Mouse (Mus musculus): Measurements from ENCODE around the gene Pde2a. TPM values are rescaled to one million over a fixed set of nuclear protein-coding genes. Genes with fewer than 3 reads are reported as not detected.
A peak's percentile ranks its signal among the peaks of the same experiment; 100 is the strongest.

Pde2a gene
- polyA plus RNA-seq, 1 experiment: 17.6 TPM

DNA sequence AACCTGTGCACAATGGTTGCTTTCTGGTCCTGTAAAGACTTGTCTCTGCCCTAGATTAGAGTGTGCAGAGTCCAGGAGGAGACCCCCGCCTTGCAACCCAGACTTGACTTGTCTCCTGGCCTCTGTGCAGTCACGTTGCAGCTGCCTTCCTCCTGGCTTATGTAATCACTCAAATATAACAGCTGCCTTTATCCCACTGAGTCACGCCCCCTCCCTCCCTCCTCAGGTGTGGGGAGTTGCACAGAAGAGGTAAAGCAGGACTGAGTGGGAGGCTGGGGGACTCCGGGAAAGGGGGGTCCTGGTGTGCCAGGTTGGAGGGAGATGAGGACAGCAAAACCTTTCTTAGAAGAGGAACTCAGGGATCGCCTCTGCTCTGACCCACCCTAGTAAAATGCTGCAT, 5.1 kb upstream of the Pde2a start:
- WGBS: 32% methylated on average over 5 of the region's 5 CpGs
- H3K4me1 ChIP-seq (ENCODE audit: control insufficient read depth, insufficient read depth, insufficient read length, low read length): no peaks in the 10 kb centered on the region; the same call in 1 of the 2 replicates
- no peak overlapping the region for H3K4me3 ChIP-seq (ENCODE audit: low read depth, low read length)
- H3K27me3 ChIP-seq (ENCODE audit: control insufficient read depth, insufficient read depth, low read length): no peaks in the 10 kb centered on the region
- H3K27ac ChIP-seq (ENCODE audit: insufficient read depth, low read depth, low read length): no peak overlapping the region
- TF ChIP-seq POLR2A (IDR thresholded peaks at IDR 0.05; ENCODE audit: low read depth, low read length): no peak
- TF ChIP-seq CTCF (IDR thresholded peaks at IDR 0.05; ENCODE audit: extremely low read depth, insufficient read length, insufficient replicate concordance, low read depth, low read length): no peak
- H3K36me3 ChIP-seq (ENCODE audit: control insufficient read depth, insufficient read depth, low read length): no peaks in the 10 kb centered on the region; the same call in 1 of the 2 replicates

DNA sequence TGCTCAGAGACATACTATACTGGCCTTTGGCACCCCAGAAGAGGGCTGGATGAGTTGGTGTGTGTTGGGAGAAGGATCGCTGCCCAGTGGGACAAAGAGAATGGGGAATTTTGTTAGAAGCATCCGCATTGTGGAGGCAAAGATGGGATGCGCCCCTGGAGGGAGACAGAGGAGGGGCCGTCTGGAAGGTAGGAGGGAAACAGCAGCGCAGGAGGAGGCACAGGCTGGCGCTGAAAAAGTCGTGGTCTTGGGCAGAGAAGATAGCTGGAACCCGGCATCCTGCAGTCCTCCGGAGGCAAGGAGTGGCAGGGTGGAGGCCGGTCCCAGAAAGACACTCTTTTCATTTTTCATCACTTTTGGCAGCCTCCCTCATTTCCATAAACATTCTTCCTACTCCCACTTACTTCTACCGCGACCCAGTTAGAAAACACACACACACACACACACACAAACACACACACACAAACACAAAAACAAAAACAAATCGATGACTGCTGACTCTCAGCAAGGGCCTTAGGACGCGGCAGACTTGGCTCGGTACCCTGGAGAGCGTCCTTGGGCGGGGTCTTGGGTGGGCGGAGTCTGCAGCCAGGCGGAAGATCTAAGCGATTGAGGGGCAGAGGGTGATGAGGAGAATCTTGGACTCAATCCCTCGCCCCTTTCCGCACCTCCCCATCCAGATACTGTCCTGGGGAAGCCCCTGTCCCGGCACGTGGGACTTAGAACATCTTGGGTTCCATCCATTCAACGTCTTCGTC, 2.3 kb upstream of the Pde2a start:
- H3K36me3 ChIP-seq (ENCODE audit: control insufficient read depth, insufficient read depth, low read length): no peaks in the 10 kb centered on the region; the same call in 1 of the 2 replicates
- H3K27me3 ChIP-seq (ENCODE audit: control insufficient read depth, insufficient read depth, low read length): no peaks in the 10 kb centered on the region
- WGBS: 5% methylated on average over 27 of the region's 27 CpGs
- TF ChIP-seq CTCF (IDR thresholded peaks at IDR 0.05; ENCODE audit: extremely low read depth, insufficient read length, insufficient replicate concordance, low read depth, low read length): no peak
- TF ChIP-seq POLR2A (IDR thresholded peaks at IDR 0.05; ENCODE audit: low read depth, low read length): no peak
- no peak overlapping the region for H3K27ac ChIP-seq (ENCODE audit: insufficient read depth, low read depth, low read length)
- H3K4me3 ChIP-seq (ENCODE audit: low read depth, low read length): no peak overlapping the region
- no peaks in the 10 kb centered on the region; the same call in 1 of the 2 replicates for H3K4me1 ChIP-seq (ENCODE audit: control insufficient read depth, insufficient read depth, insufficient read length, low read length)

DNA sequence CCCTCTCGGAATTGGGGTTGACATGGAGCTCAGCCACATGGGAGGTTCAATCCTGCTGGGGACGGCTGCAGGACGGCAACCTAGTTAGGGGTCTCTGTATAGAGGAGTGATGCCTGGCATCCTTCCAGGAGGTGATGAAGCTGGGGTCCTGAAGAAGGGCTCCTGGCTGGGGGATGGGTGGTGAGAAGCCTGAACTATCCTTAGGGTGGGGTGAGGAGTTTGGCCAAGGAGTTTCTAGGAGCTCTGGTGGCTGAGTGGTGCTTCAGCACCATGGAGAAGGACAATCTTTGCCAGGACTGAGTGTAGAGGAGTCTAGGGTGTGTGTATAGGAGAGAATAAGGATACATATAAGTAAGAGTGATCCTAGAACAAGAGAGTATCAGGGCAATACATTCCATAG, 578 bp downstream of the Pde2a start:
- no peaks in the 10 kb centered on the region for H3K36me3 ChIP-seq (ENCODE audit: control insufficient read depth, insufficient read depth, low read length)
- H3K27me3 ChIP-seq (ENCODE audit: control insufficient read depth, insufficient read depth, low read length): no peaks in the 10 kb centered on the region
- TF ChIP-seq POLR2A (IDR thresholded peaks at IDR 0.05; ENCODE audit: low read depth, low read length) (no peak), CTCF (IDR thresholded peaks at IDR 0.05; ENCODE audit: extremely low read depth, insufficient read length, insufficient replicate concordance, low read depth, low read length) (no peak)
- no peaks in the 10 kb centered on the region; the same call in 1 of the 2 replicates for H3K4me1 ChIP-seq (ENCODE audit: control insufficient read depth, insufficient read depth, insufficient read length, low read length)
- H3K27ac ChIP-seq (ENCODE audit: insufficient read depth, low read depth, low read length): no peak overlapping the region
- WGBS: 57% methylated on average over 3 of the region's 3 CpGs
- no peak overlapping the region for H3K4me3 ChIP-seq (ENCODE audit: low read depth, low read length)

GRCm38 (mm10) chr7:101422646-101423045, 1.2 kb downstream of the Pde2a start:
- Histone ChIP-seq H3K27ac (ENCODE audit: insufficient read depth, low read depth, low read length) (no peak overlapping the region), H3K4me1 (ENCODE audit: control insufficient read depth, insufficient read depth, insufficient read length, low read length) (no peaks in the 10 kb centered on the region; the same call in 1 of the 2 replicates), H3K4me3 (ENCODE audit: low read depth, low read length) (no peak overlapping the region), H3K27me3 (ENCODE audit: control insufficient read depth, insufficient read depth, low read length) (no peaks in the 10 kb centered on the region), H3K36me3 (ENCODE audit: control insufficient read depth, insufficient read depth, low read length) (no peaks in the 10 kb centered on the region)
- 80% methylated on average over 8 of the region's 8 CpGs for WGBS
- TF ChIP-seq POLR2A (IDR thresholded peaks at IDR 0.05; ENCODE audit: low read depth, low read length): no peak
- no peak for TF ChIP-seq CTCF (IDR thresholded peaks at IDR 0.05; ENCODE audit: extremely low read depth, insufficient read length, insufficient replicate concordance, low read depth, low read length)

DNA sequence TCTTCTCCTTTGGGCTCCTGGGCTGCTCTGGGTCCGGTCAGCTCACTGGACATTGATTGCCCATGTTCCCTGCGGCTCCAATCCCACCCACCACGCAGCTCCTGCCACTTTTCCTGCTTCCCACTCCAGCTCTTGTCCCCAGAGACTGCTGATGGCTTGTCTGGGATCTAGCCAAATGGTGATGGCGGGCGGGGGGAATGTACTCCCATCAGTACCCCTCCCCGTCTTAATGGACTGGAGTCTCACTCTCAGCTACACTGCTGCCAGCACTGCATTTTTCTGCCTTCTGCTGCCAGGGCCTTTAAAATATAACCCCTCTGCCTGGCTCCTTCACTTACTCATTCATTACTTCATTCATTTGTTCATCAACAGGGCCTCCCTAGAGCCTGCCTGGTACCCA, 2.5 kb downstream of the Pde2a start:
- Histone ChIP-seq H3K27me3 (ENCODE audit: control insufficient read depth, insufficient read depth, low read length) (no peaks in the 10 kb centered on the region), H3K4me3 (ENCODE audit: low read depth, low read length) (no peak overlapping the region), H3K4me1 (ENCODE audit: control insufficient read depth, insufficient read depth, insufficient read length, low read length) (no peaks in the 10 kb centered on the region; the same call in 1 of the 2 replicates), H3K27ac (ENCODE audit: insufficient read depth, low read depth, low read length) (no peak overlapping the region), H3K36me3 (ENCODE audit: control insufficient read depth, insufficient read depth, low read length) (no peaks in the 10 kb centered on the region)
- WGBS: 64% methylated on average over 6 of the region's 6 CpGs
- TF ChIP-seq CTCF (IDR thresholded peaks at IDR 0.05; ENCODE audit: extremely low read depth, insufficient read length, insufficient replicate concordance, low read depth, low read length) (no peak), POLR2A (IDR thresholded peaks at IDR 0.05; ENCODE audit: low read depth, low read length) (no peak)

- H3K27me3 ChIP-seq (ENCODE audit: control insufficient read depth, insufficient read depth, low read length): no peaks in the 10 kb centered on the region
- no peak overlapping the region for H3K4me3 ChIP-seq (ENCODE audit: low read depth, low read length)
- H3K27ac ChIP-seq (ENCODE audit: insufficient read depth, low read depth, low read length): no peak overlapping the region
- H3K36me3 ChIP-seq (ENCODE audit: control insufficient read depth, insufficient read depth, low read length): no peaks in the 10 kb centered on the region
- WGBS: 62% methylated on average over 8 of the region's 8 CpGs
- H3K4me1 ChIP-seq (ENCODE audit: control insufficient read depth, insufficient read depth, insufficient read length, low read length): no peaks in the 10 kb centered on the region
- no peak for TF ChIP-seq POLR2A (IDR thresholded peaks at IDR 0.05; ENCODE audit: low read depth, low read length)
- no peak for TF ChIP-seq CTCF (IDR thresholded peaks at IDR 0.05; ENCODE audit: extremely low read depth, insufficient read length, insufficient replicate concordance, low read depth, low read length)
These were observed 5.2 kb downstream of the Pde2a start for GRCm38 (mm10) chr7:101426692-101427091.

- no peak overlapping the region for H3K27ac ChIP-seq (ENCODE audit: insufficient read depth, low read depth, low read length)
- H3K36me3 ChIP-seq (ENCODE audit: control insufficient read depth, insufficient read depth, low read length): no peaks in the 10 kb centered on the region
- no peak overlapping the region for H3K4me3 ChIP-seq (ENCODE audit: low read depth, low read length)
- H3K27me3 ChIP-seq (ENCODE audit: control insufficient read depth, insufficient read depth, low read length): no peaks in the 10 kb centered on the region
- WGBS: 11% methylated on average over 2 of the region's 2 CpGs
- H3K4me1 ChIP-seq (ENCODE audit: control insufficient read depth, insufficient read depth, insufficient read length, low read length): no peaks in the 10 kb centered on the region
- TF ChIP-seq POLR2A (IDR thresholded peaks at IDR 0.05; ENCODE audit: low read depth, low read length) (no peak), CTCF (IDR thresholded peaks at IDR 0.05; ENCODE audit: extremely low read depth, insufficient read length, insufficient replicate concordance, low read depth, low read length) (peak; percentile 82; the same call in 1 of the 2 replicates)
These were observed 6.2 kb downstream of the Pde2a start for GRCm38 (mm10) chr7:101427736-101428135.

All from small intestine, adult 2 months (tissue).